Mouse (Mus musculus) liver, embryonic 11.5 days (tissue): ENCODE measurements around the gene Sprr2a3. TPM values are rescaled to one million over a fixed set of nuclear protein-coding genes. Genes with fewer than 3 reads are reported as not detected.
A peak's percentile ranks its signal among the peaks of the same experiment; 100 is the strongest.
"Not testable (repeated sequence)": the region's sequence is repeated elsewhere in the genome, so short reads cannot be mapped to it uniquely, and the experiment has no call there.

Experiments used
- ATAC-seq: fragments of 200-750 bp; cut with Nextera tagmentation; replicated peaks from 2 replicates; pipeline ENCODE4 v1.8.0; 2017; ENCODE audit warnings: moderate number of reproducible peaks, mild to moderate bottlenecking, moderate TSS enrichment, moderate library complexity; ENCODE audit not compliant: low FRiP score
- DNase-seq: peaks from one replicate; pipeline ENCODE4 v3.0.0-alpha.2; 2017; ENCODE audit warnings: low spot score
- H3K27ac ChIP-seq: fragments of 300-500 bp; sonication (generic); 2 replicates; pipeline ENCODE4 v1.5.1; 2014; ENCODE audit warnings: mild to moderate bottlenecking, low read depth, low read length, control low read depth
- H3K27me3 ChIP-seq: fragments of 300-500 bp; sonication (generic); replicated peaks from 2 replicates; pipeline ENCODE4 v1.6.1; 2014; ENCODE audit warnings: low read length, mixed read lengths; ENCODE audit not compliant: control insufficient read depth, insufficient read depth
- H3K36me3 ChIP-seq: fragments of 300-500 bp; sonication (generic); 2 replicates; pipeline ENCODE4 v1.6.1; 2014; ENCODE audit warnings: mild to moderate bottlenecking, low read length, moderate library complexity, mixed read lengths; ENCODE audit not compliant: control insufficient read depth, insufficient read depth
- H3K4me1 ChIP-seq: fragments of 300-500 bp; sonication (generic); replicated peaks from 2 replicates; pipeline ENCODE4 v1.6.1; 2014; ENCODE audit warnings: low read length, mixed read lengths; ENCODE audit not compliant: control insufficient read depth, insufficient read depth
- H3K4me2 ChIP-seq: fragments of 300-500 bp; sonication (generic); 2 replicates; pipeline ENCODE4 v1.6.1; 2014; ENCODE audit warnings: mild to moderate bottlenecking, control low read depth, moderate library complexity
- H3K4me3 ChIP-seq: fragments of 300-500 bp; sonication (generic); 2 replicates; pipeline ENCODE4 v1.5.1; 2014; ENCODE audit warnings: low read depth, low read length, control low read depth
- H3K9ac ChIP-seq: fragments of 300-500 bp; sonication (generic); 2 replicates; pipeline ENCODE4 v1.6.1; 2014; ENCODE audit warnings: low read depth, low read length, control low read depth
- H3K9me3 ChIP-seq: fragments of 300-500 bp; sonication (generic); 2 replicates; pipeline ENCODE4 v1.6.1; 2016; ENCODE audit warnings: low read length, inconsistent platforms, mixed read lengths; ENCODE audit not compliant: control insufficient read depth
- WGBS: fragments of 180-500 bp; shearing (Covaris S2); extraction: QIAGEN DNeasy Blood & Tissue Kit; methylation state at CpG from one replicate; pipeline ENCODE4 v1.1.7; 2014; 5-methylcytosine and 5-hydroxymethylcytosine counted together
- polyA plus RNA-seq: library from polyadenylated mRNA; unstranded; fragments of >200 nt; fragmentation: Nextera tagmentation; extraction: Ambion mirVana; gene quantifications from 2 replicates; pipeline ENCODE4 v1.2.1, GENCODE M21; 2014

Sprr2a3 gene
- polyA plus RNA-seq, 1 experiment from 2014 or later: not detected

DNA sequence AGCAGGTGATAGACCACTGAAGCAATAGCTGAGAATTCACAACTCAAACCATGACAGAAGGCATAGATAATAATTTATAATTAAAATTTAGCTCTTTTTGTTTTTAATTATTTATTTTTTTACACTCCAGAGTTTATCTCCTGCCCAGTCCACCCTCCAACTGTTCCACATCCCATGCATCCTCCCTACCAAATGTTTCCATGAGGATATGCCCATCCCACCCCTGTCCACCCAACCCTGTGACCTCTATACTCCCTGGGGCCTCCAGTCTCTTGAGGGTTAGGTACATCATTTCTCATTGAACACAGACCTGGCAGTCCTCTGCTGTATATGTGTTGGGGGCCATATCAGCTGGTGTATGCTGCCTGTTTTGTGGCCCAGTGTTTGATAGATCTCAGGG is 26.7 kb upstream of the Sprr2a3 start:
- H3K9ac ChIP-seq, H3K9me3 ChIP-seq, H3K36me3 ChIP-seq, H3K4me2 ChIP-seq, H3K27ac ChIP-seq, DNase-seq, H3K27me3 ChIP-seq, H3K4me1 ChIP-seq, H3K4me3 ChIP-seq: not testable (repeated sequence)
- 0 out of 2 replicates have a peak, but pooled peaks have one; percentile 46 for ATAC-seq

DNA sequence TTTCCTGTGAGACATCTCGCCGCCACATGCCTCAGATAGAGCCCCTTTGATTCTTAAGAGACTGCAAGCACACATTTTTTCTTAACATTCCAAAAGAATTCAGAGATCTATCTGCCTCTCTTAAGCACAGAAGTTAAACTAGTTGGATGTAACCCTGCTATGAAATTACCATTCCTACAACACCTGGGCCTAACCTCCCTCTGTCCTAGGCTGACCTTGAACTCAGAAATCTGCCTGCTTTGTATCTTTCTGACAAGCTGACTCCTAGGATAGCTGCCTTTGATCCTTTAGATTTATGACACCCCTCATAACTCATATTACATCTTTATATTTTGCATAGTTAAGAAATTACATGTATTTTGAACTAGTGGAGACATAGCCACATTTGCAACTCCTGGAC is 21.8 kb upstream of the Sprr2a3 start:
- H3K36me3 ChIP-seq, H3K9ac ChIP-seq, H3K4me3 ChIP-seq, H3K4me2 ChIP-seq, H3K4me1 ChIP-seq, H3K9me3 ChIP-seq, H3K27me3 ChIP-seq, H3K27ac ChIP-seq, ATAC-seq, DNase-seq: not testable (repeated sequence)
- no CpG with 5 or more reads among the region's 2 CpGs for WGBS

DNA sequence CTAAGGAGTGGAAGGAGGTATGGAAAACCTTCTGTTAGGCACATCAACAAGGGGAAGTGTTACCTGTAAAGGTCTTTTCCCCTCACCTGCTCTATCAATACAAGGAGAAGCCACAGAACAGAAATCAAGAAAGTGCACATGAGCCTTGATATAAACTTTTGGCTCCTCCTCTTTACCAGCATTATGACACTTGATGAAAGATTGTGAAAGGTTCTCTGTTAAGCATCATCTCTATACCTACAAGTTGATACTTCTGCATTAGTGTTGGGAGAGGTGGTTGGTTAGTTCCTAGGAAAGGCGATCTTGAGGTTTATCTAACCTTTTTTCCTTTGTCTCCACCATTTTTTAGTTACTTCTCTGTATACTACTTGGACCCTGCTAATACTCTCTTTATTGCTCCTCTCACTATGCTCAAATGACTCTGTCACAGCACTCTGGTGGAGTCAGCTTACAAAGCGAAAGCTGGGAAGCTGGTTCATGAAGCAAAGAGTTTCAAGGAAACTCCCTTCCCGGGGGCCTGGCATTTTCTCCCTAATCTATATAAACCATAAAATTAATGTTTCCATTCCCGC is 13.7 kb upstream of the Sprr2a3 start:
- WGBS: no CpG with 5 or more reads among the region's 4 CpGs
- not testable (repeated sequence) for H3K36me3 ChIP-seq, H3K4me2 ChIP-seq, H3K9me3 ChIP-seq, H3K9ac ChIP-seq, H3K4me1 ChIP-seq, H3K4me3 ChIP-seq, H3K27ac ChIP-seq, H3K27me3 ChIP-seq, DNase-seq
- peak; percentile 46; the same call in 1 of the 2 replicates for ATAC-seq

DNA sequence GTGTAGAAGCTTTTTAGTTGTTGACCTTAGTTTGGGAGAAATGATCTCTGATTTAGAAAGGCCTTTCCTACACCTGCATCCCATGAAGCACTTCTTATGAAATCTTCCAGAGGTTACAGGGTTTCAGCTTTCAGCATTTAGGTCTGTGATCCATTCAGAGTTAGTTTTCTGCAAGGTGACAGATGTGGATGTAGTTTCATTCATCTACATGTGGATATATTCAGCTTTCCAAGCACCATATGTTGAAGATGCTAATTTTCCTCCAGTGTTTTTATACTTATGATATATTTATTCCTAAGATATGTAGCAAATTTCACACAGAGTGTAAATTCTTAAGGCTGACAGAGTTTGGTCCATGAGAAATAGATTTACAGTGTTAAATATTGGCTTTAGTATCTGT is 11.7 kb upstream of the Sprr2a3 start:
- H3K4me3 ChIP-seq, H3K36me3 ChIP-seq, H3K9me3 ChIP-seq, H3K27ac ChIP-seq, DNase-seq, H3K4me2 ChIP-seq, ATAC-seq, H3K27me3 ChIP-seq, H3K4me1 ChIP-seq, H3K9ac ChIP-seq: not testable (repeated sequence)

DNA sequence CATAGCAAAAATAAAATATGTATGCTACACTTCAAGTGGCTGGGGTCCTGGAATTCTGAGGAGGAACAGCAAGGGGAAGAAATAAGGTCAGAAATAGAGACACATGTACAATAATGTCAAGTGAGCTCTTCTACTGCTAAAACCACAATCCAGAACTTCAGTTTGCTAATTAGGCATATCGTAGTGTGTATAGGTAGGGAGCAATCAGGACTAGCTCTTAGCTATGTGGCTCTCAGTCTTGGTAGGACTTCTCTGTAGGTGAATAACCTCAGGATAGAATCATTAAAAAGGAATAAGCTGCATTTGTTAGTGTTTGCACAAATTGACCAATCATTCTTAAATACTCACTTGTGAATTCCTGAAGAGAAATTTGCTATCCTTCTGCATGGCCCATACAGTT is 11.2 kb upstream of the Sprr2a3 start:
- not testable (repeated sequence) for H3K27me3 ChIP-seq, H3K36me3 ChIP-seq, H3K4me2 ChIP-seq, H3K9ac ChIP-seq, H3K9me3 ChIP-seq, DNase-seq, ATAC-seq, H3K27ac ChIP-seq, H3K4me3 ChIP-seq, H3K4me1 ChIP-seq
- no CpG with 5 or more reads among the region's 1 CpGs for WGBS

DNA sequence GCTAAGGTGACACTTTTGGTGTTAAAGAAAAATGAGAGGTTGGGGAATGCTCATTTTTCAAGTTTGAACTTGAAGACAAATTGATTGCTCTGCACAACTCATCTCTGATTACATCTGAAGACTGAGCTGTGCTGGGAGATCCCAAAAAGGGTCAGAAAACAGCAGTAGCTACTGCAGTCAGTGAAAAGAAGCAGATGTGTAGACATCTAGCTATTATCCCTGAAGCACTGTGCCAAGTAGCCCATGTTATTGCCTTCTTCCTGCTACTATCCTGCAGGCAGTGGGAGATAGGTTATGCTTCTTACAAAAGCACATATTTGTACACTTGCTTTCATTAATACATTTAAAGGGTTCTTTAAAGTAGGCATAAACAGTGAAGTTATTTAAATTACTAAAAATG is 5.6 kb upstream of the Sprr2a3 start:
- H3K4me3 ChIP-seq, H3K36me3 ChIP-seq, H3K4me1 ChIP-seq, ATAC-seq, H3K27ac ChIP-seq, H3K9ac ChIP-seq, DNase-seq, H3K9me3 ChIP-seq, H3K27me3 ChIP-seq, H3K4me2 ChIP-seq: not testable (repeated sequence)

DNA sequence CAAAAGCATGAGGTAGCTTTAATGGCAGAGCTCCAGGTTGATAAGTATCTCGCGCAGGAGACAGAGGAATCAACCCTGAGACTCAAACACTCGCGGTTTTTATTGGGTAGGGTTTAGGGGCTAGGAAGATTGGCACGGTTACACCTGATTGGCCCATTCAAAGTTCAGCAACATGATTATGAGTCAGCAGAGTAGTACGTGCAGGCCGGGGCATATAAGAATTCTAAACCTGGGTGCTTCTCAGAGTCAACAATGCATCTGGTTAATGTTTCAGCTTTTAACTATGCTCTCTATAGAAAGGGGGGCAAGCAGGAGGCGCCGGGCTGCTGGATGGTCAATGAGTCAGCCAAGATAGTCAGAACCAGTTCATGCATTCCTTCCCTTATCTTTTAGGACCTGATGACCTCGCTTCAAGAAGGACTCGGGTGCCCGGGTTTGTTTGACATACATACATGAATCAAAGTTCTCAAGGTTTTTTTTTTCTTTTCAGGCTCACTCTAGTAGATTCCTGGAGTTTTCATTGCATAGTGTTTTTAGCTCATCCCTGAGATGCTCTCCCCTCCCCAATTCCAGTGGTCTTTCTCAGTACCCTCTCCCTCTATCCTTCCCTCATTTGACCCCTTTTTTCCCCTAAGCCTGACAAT is 4.1 kb upstream of the Sprr2a3 start:
- not testable (repeated sequence) for H3K9me3 ChIP-seq, H3K9ac ChIP-seq, H3K27ac ChIP-seq, H3K4me1 ChIP-seq, H3K36me3 ChIP-seq, H3K27me3 ChIP-seq, DNase-seq, H3K4me3 ChIP-seq, H3K4me2 ChIP-seq
- peak; percentile 46 for ATAC-seq
- 30% methylated on average over 5 of the region's 12 CpGs for whole genome bisulfite sequencing

DNA sequence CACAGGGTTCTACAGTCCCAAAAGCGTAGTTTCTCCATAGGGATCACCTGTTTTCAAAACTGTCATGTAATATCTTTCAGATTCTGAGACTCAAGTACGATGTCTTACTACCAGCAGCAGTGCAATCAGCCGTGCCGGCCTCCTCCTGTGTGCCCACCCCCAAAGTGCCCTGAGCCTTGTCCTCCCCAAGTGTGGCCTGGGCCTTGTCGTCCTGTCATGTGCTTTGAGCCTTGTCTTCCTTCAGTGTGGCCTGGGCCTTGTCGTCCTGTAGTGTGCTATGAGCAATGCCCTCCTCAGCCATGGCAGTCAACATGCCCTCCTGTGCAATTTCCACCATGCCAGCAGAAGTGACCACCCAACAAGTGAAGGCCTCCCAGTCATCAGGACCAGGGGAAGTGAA is 3.3 kb downstream of the Sprr2a3 start:
- DNase-seq, H3K27ac ChIP-seq, H3K27me3 ChIP-seq, H3K4me3 ChIP-seq, H3K9ac ChIP-seq, H3K36me3 ChIP-seq, H3K9me3 ChIP-seq, ATAC-seq, H3K4me2 ChIP-seq, H3K4me1 ChIP-seq: not testable (repeated sequence)
- WGBS: 82% methylated on average over 5 of the region's 6 CpGs

DNA sequence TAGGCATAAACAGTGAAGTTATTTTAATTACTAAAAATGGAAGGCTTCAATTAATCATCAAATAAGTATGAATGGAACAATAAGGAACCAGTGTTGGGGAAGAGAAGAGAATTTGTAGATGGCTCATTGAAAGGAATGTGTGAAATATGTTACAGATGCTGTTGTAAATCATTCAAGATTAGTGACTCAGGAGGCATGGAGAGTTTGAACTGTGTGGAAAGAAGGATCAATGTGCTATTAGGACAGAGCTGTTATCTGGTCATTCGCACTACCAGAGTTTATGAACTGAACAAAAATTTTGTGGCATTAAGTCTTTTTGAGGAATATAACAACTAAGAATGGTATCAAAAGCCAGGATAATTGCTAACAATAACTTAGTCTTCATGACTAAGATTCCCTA is 22.2 kb downstream of the Sprr2a3 start:
- Histone ChIP-seq H3K27ac (no peak overlapping the region), H3K36me3 (no peaks in the 10 kb centered on the region), H3K9me3 (no peaks in the 10 kb centered on the region), H3K27me3 (no peaks in the 10 kb centered on the region), H3K4me1 (no peaks in the 10 kb centered on the region), H3K4me3 (no peak overlapping the region), H3K4me2 (no peak overlapping the region), H3K9ac (no peak overlapping the region)
- DNase-seq (no peak), ATAC-seq (no peak)
- 66% methylated on average over 1 of the region's 1 CpGs for WGBS
